Mouse (Mus musculus) cerebellum, adult 11 months (tissue): Measurements from ENCODE around the gene Syf2.
A peak's percentile ranks its signal among the peaks of the same experiment; 100 is the strongest.
"Not testable (repeated sequence)": the region's sequence is repeated elsewhere in the genome, so short reads cannot be mapped to it uniquely, and the experiment has no call there.

Experiments used
- DNase-seq: peaks from one replicate; pipeline ENCODE4 v3.0.0; 2022

The Syf2 gene

DNA sequence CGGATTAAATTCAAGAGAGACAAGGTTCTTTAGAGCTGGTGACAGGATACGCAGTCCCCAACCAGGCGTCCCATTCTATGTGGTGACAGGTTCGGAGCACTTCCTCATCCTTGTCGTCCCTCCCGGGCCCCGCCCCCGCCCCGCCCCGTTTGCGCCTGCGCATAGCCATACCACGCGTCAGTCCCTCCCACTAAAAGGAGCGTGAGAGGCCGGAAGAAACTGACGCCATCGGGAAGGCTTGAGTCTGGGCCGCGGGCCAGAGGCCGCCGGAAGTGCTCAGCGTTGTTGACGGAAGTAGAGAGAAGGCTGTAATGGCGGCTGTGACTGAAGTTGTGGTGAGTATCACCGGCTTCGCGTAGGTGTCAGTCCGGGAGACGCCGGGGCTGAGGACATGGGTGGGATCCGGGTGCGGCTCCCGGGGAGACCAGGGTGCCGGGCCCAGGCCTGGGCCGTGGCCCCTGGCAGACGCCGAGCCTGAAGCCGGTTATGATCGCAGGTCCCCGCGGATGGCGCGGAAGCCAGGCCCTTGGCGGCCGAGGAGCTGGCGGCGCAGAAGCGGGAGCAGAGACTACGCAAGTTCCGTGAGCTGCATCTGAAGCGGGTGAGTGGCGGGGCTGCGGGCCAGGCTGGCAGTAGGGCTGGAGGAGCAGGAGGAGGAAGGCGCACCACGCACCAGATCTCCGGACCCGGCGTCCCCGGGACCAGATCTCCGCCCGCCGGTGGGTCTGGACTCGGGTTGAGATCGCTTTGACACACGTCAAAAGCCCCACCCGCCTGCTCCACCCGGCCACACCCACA is at the start of gene Syf2:
Syf2 (plus strand) TSS at position 215 of the 798 bp plus-strand sequence.
- DNase-seq = peak; percentile 94

DNA sequence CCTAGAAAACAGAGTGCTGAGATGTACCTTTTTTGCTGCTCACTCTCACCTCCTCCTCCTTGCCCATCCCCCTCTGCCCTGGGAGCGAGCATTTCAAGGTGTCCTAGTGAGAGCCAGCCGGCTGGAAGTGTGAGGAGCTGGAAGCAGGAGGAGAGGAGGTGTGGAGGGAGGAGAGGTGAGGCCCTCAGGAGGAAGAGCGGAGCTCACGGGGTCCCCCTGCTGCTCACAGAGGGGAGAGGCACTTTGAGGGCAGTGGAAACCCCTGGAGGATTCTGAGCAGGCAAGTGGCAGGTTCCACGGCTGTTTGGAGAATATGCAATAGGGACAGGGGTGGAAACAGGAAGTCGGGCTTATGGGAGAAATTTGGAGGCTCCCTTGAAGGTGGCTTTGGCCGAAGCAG is 47.4 kb upstream of the Syf2 start:
- DNase-seq = no peak

DNA sequence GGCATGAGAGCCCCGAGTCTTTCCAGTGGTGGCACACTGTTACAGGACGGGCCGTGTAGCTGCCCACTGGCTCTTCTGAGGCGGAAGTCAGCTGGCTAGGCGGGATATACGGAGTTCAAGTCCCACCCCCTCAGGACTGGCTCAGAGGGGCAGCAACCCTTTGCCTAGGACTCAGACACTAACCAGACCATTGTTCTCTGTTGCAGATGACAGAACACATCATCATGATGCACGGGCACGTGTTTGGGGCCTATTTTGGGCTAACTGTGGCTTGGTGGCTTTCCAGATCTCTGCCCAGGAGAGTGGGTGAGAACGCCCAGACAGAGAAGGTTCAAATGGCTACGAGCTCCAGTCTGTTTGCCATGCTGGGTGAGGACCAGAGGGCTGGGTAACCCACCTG is 46.9 kb upstream of the Syf2 start:
- no peak for DNase-seq

DNA sequence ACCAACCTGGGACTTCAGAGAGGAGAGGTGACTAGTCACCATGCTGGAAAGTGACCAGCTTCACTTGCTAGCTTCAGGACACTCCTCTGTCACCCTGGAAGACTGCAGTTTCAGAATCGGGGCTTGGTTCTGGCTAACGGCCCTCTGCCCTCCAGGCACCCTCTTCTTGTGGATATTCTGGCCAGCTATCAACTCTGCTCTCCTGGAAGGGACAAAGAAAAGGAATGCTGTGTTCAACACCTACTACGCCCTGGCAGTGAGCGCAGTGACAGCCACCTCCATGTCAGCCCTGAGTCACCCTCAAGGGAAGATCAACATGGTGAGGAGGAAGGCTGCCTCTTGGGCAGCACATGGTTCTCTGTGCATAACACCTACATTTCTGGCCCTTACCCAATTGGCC is 46.3 kb upstream of the Syf2 start:
- no peak for DNase-seq

DNA sequence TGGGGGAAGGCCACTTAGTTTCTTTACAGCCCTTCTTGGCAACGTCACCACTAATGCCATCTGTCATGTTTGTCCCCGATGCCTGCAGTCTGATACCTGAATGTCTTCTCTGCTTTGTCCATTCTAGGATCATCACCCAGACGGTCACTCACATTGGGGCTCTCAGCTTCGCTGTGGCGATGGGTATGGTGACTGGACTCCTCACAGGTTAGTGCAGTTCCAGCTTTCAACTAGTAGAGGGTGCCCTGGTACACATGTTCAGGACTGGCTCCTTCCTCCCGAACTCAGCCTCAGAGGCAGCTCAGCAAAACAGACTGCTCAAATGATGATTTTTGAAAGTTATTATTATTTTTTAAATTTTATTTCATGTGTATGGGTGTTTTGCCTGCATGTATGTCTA is 38.6 kb upstream of the Syf2 start:
- peak; percentile 65 for DNase-seq

DNA sequence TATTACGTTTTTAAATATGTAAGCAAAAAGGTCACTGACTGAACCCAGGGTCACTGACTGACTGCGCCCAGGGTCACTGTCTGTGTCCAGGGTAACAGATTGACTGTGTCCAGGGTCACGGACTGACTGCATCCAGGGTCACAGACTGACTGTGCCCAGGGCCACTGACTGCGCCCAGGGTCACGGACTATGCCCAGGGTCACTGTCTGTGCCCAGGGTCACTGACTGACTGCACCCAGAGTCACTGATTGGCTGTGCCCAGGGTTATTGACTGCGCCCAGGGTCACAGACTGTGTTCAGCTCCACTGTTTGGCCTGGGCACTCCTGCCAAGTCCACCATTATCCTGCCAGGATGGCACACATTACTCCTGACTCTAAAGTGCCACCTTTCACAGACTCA is 33.4 kb upstream of the Syf2 start:
- no peak for DNase-seq

DNA sequence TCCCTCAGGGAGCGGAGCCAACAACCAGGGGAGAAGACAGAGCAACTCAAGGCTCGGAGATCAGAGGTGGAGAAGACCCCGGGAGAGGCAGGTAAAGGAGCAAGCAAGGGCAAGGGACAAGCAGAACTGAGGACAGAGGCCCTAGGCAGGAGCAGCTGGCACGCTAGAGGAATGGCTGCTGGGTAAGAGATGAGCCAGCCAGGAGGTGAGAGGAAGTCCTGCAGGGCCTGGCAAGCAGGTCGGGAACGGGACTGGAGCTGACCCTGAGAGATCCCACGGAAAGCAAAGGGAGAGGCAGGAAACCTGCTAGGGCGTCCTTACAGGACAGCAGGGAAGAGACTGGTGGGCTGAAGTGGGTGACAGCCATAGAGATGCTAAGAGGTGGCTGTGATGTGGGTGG is 29.6 kb upstream of the Syf2 start:
- DNase-seq = peak; percentile 29

DNA sequence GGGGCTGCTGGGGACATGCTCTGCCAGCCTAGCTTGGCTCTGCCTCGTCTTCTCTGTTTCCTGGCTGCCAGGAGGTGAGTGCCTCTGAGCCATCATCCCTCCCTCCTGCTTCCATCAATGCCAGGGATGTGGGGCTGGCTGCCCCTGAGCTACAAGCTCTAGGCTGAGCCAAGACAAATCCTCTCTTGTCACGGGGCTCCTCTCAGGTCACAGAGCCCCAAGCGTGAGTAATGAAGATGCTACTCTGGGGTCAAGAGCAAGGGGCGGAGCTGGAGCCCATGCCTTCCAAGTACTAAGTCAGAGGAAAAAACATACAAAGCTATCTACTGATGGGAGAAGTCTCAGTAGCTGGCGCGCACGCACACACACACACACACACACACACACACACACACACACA is 27.7 kb upstream of the Syf2 start:
- DNase-seq = no peak

DNA sequence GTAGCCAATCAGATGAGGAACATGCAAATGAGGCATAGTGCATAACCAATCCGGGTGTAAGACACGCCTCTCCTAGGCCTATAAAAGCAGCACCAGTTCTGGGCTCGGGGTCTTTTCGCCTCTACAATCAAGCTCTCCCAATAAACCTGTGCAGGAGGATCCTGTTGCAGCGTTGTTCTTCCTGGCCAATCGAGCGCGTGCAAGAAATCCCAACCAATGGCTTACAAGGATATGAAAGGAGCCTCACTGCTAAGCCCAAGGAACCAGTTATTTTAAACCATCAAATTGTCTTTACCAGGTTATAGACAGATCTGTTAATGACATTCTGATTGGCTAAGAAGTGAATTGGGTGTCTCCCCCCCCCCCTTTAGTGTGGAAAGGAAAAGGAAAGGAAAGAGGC is 19.3 kb upstream of the Syf2 start:
- not testable (repeated sequence) for DNase-seq

DNA sequence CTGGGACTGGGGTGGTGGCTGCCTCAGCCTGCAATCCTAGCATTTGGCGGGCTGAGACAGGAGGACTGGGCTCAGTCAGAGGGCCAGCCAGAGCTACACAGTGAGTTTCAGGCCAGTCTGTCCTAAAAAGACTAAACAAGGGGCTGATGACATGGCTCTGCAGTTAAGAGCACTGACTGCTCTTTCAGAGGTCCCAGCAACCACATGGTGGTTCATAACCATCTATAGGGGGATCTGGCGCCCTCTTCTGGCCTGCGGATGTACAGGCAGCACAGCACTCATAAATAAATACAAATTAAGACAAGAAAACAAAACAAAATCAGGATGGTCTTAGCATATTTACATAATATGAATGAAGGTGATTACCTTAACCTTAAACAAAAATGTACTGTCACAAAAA is 17.3 kb upstream of the Syf2 start:
- DNase-seq = peak; percentile 62

DNA sequence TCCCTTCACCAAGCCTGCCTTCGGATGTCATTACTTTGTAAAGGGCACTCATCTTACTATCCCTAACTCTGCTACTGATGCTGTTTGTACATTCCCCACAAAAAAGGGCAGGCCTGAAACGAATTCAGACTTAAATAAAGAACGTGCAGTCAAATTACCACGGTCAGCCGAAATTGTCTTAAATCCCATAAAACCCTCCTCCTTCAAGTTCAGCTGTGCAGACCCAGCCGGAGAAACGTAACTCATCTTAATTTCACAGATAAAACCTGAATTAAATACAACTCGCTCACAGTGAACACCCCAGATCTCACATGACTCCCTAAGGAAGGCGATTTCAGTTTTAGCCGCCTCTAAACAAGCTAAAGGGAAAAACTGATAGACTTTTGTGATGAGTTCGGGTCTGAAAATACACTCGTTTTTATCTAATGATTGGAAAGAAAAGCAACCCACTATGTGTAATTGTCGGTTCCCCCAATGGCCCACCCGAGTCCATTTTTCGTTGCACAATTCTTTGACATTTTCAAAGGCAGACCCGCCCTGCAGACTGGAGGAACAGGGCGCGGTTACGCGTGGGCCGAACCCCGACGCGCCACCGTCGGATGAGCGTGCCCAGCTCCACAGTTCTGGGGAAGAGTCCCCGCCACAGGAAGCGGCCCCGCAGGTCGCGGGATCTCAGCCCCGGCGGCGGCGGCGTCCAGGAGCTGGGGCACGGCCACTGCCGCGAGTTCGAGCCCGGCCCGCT is 16.4 kb upstream of the Syf2 start:
- DNase-seq = no peak

DNA sequence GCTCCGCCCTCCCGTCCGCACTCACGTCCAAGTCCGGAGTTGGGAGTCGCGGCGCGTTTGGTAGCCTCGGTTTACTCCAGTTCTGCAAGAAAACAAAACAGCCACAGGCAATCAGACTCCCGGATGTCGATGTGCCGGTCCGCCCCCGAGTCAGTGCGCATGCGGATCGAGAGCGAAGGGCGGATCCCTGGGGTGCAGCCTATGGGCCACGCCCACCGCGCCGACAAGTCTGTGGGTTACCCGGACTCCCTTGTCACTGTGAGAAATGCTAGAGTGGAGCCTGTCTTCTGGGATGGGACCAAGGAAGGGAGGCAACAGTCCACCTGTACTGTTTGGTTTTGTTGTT is 15.9 kb upstream of the Syf2 start, which contains the start of gene Tmem50a:
Tmem50a (minus strand) TSS at position 161 of the 346 bp plus-strand sequence.
- DNase-seq = peak; percentile 78

DNA sequence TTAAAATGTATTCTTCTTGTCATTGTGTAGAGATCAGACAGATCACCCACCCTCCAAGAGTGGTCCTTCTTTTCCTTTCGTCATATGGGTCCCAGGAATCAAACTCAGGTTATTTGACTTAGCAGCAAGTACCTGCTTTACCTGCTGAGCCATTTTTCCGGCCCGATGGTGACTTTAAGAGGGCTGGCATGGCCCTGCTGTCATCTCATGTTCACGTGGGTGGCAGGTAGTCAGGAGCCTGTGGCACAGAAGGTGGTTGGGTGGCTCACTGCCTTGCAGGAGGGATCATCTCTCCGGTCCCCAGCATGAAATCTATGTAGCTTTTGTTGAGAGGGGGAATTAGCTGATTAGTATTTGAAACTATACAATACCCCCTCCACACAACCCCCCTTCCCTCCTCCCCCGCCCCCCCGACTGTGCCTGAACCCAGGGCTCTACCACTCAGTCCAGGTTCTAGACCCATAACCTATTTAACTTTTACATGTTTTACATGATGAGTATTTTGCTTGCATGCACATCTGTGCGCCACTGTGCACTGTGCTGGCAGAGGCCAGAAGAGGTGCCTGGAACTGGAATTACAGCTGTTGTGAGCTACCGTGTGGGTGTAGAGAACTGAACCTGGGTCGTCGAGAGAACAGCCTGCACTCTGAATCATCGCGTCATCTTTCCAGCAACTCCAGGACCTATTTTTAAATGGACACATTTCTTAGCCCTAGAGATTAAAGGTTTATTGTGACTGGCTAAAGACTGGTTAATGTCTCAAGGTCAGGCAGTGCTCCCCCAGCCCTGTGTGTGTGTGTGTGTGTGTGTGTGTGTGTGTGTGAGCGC is 15.3 kb upstream of the Syf2 start:
- no peak for DNase-seq

DNA sequence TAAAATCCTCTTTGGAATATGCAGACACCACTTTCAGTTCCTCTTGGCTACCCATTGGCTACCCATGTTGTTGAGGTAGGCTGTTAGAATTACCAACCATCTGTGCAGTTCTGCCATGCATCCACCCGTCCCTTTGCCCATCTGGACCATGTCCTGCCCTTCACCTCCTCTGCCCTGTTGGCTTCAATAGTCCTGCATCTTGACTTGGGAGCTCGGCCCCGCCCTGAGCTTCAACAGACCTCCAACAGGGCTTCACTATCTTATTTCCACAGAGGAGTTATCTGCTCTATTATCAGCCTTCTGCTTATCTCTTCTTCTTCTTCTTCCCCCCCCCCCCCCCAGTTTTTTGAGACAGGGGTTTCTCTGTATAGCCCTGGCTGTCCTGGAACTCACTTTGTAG is 13.5 kb upstream of the Syf2 start:
- DNase-seq = no peak

DNA sequence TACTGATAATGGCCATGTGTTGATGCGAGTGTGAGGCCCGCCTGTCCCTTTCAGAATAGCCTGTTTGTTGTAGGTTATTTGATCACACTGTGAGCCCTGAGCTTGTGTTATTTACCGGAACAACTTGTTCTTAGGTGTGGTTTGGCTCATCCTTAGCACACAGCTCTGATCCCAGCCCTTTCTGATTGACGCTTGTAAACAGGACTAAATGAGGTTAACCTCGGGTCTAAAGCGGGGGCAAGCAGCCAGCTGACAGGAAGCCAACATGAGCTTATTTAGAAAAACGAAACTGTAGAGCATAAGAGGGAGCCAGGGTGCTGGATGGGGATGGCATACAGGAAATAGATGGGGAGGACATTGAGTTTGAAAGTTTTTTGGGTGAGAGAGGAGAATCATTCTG is 12.3 kb upstream of the Syf2 start:
- DNase-seq = no peak

DNA sequence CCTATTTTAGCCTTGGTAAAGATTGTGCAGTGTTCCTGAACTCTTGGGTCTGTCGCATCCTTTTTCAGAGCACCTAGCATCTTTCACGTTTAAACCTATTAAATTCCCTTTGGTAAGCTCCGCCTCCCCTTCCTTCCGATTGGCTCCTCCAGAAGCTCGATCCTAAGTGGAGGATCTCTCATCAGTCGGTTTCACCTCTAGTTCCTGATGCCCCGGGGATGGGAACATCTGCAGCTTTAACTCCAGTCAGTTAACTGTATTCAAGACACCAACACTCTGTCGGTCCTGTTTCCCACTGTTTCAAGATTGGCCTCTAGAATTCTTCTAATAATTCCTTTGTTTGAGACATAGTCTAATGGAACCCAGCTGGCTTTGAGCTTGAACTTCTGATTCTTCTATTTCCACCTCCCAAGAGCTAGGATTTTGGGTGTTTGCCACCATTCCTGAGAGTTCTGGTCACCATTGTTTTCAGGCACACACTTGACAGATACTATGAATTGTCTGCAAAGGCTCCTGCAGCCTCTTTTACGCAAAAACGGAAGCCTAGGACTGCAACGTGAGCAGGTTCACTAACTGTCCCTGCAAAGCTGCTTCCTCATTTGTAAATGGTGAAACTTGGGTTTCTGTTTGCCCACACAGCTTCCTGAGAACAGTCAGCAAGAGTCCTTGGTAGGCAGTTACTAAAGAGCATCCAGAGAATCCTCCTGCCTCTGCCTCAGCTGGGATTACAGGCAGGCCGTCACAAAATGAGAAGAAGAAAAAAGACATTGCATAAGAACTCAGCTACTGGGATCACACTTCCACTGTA is 10.8 kb upstream of the Syf2 start:
- no peak for DNase-seq

DNA sequence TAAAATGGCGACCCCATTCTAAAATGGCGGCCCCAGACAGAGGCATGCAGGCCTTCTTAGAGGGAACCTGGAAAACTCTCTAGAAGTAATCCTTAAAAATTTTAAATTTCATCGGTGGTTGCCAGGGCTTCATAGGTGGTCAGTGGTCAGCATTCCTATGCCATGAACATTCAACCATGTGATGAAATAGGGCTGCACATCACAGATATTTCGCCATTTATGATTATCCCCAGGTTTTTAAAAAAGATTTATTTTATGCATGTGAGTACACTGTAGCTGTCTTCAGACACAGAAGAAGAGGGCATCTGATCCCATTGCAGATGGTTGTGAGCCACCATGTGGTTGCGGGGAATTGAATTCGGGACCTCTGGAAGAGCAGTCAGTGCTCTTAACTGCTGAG is 10.1 kb upstream of the Syf2 start:
- no peak for DNase-seq

DNA sequence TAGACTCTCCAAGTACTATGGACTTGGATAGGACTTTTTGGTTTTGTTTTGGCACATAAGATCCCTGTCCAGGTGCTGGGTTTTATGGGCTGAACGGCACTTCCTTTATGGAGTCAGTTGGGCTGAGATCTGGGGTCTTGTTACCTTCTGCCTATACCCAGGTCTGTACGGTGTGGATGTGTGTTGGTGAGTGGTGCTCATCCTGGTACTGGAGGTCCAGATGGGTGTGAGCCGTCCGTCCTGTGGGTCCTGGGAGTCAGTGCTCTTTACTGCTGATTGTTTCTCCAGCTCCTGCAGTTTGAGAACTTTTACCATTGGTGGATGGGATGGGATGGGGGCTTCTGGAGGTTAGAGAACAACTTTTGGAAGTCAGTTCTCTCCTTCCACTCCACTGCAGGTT is 9.0 kb upstream of the Syf2 start:
- DNase-seq = no peak

DNA sequence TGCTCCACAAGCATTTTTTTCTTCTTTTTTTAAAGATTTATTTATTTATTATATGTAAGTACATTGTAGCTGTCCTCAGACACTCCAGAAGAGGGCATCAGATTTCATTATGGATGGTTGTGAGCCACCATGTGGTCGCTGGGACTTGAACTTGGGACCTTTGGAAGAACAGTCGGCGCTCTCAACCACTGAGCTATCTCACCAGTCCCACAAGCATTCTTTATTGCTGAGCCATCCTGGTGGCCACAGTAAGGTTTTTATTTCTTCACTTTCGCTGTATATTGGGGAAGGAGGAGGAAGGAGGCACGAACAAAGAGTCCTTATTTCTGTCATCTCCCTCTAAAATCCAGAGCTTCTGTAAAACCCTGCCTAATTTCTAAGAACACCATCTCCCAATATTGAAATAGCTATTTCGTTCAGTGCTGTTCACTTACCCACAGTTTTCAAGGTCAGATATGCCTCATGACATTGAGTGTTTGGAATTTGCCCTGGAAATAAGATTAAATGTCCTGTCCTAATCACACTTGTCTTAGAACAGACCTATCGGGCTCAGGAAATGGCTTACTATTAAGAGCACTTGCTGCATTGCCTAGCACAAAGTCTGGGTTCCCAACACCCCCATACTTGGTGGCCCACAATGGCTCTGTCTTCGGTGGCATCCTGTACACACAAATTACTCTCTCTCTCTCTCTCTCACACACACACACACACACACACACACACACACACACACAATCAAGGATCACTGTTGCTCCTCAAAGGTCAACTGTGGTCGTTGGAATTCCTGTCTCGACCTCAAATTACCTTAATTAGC is 8.4 kb upstream of the Syf2 start:
- DNase-seq = peak; percentile 31

DNA sequence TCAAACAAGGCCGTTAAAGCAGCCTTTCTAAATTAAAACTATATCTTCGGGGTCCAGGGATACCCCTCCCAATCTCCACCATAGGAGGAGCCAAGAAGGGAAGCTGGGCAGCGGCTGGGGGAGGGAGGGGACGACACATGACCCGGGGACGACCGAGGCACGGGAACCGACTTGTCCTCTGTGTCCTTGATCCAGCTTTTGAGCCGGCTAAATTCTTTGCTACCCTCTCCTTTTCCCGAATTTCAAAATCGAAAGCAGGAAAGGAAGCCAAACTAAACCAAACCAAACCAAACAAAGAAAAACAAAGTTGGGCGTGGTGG is 7.8 kb upstream of the Syf2 start:
- DNase-seq = peak; percentile 59

DNA sequence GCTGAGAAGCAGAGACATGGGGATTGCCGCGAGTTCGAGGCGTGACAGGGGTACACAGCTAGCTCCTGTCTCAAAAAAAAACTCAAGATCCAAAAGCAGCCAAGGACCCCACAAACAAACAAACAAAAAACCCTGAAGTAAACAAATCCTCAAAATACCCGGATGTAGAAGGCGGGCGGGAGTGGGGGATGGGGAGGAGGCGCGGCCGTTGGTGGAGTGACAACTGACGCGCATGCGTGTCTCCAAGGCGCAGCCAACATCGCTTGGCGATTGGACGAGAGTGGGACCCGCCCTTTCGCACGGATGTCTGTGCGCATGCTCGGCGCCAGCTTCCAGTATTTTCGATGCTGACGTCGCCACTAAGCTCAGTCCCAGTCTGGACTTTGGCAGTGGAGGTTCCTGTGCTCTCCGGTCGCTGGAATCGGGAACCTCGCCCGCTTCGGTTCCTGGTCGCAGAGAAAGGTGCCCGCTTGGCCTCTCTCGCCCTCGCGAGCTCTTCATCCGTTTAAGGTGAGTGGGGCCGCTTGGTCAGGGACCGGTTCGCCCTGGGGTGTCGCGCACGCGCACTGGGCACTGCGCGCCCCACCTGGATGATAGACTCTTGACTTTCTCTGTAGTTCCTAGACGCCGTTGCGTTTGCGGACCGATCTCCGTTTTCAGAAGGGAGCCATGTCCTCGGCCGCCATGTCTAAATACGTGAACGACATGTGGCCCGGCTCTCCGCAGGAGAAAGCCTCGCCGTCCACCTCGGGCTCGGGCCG is 7.3 kb upstream of the Syf2 start, which contains the start of gene Rsrp1:
Rsrp1 (plus strand) TSS at position 335 of the 761 bp plus-strand sequence.
- DNase-seq = peak; percentile 99
